Mouse (Mus musculus) liver, adult 2 months (tissue): ENCODE results near the gene Fam92a. TPM values are rescaled to one million over a fixed set of nuclear protein-coding genes. Genes with fewer than 3 reads are reported as not detected.
A peak's percentile ranks its signal among the peaks of the same experiment; 100 is the strongest.
"Not testable (repeated sequence)": the region's sequence is repeated elsewhere in the genome, so short reads cannot be mapped to it uniquely, and the experiment has no call there.

Experiments
- DNase-seq: peaks from one replicate; pipeline ENCODE4 v3.0.0-alpha.2; 2011; ENCODE audit warnings: low read depth, low spot score; ENCODE audit errors: extremely low read depth
- H3K27ac ChIP-seq: fragments of 200-500 bp; replicated peaks from 2 replicates; pipeline ENCODE4 v1.5.1; 2012; ENCODE audit warnings: low read depth, mild to moderate bottlenecking, control low read depth, inconsistent platforms, low read length; ENCODE audit not compliant: insufficient read depth
- H3K27me3 ChIP-seq: fragments of 200-500 bp; 2 replicates; pipeline ENCODE4 v1.6.1; 2012; ENCODE audit warnings: mild to moderate bottlenecking, moderate library complexity, low read length, inconsistent platforms; ENCODE audit not compliant: control insufficient read depth, insufficient read depth
- H3K36me3 ChIP-seq: fragments of 200-500 bp; 2 replicates; pipeline ENCODE4 v1.6.1; 2012; ENCODE audit warnings: low read length, inconsistent platforms; ENCODE audit not compliant: control insufficient read depth, insufficient read depth
- H3K4me1 ChIP-seq: fragments of 200-500 bp; 2 replicates; pipeline ENCODE4 v1.6.1; 2011; ENCODE audit warnings: low read length; ENCODE audit not compliant: control insufficient read depth, insufficient read depth
- H3K4me3 ChIP-seq: fragments of 200-500 bp; 2 replicates; pipeline ENCODE4 v1.5.1; 2011; ENCODE audit warnings: low read depth, mild to moderate bottlenecking, control low read depth, low read length, moderate library complexity; ENCODE audit not compliant: insufficient read depth
- H3K79me2 ChIP-seq: fragments of 200-500 bp; 2 replicates; pipeline ENCODE4 v1.6.1; 2012; ENCODE audit warnings: inconsistent platforms, mild to moderate bottlenecking, low read length, moderate library complexity; ENCODE audit not compliant: control insufficient read depth, insufficient read depth
- H3K9ac ChIP-seq: fragments of 200-500 bp; 2 replicates; pipeline ENCODE4 v1.6.1; 2012; ENCODE audit warnings: low read depth, mild to moderate bottlenecking, control low read depth, inconsistent platforms, low read length
- CTCF ChIP-seq: fragments of 200-500 bp; IDR thresholded peaks from 2 replicates; pipeline ENCODE4 v1.5.1; 2011; ENCODE audit warnings: low read depth, low read length, control low read depth
- POLR2A ChIP-seq: fragments of 200-500 bp; IDR thresholded peaks from 2 replicates; pipeline ENCODE4 v1.6.1; 2011; ENCODE audit warnings: low read length, control low read depth; ENCODE audit not compliant: insufficient read depth; ENCODE audit errors: extremely low read depth
- WGBS: fragments of 180-500 bp; shearing (Covaris S2); methylation state at CpG from one replicate; pipeline ENCODE4 v1.1.7; 2018; 5-methylcytosine and 5-hydroxymethylcytosine counted together
- polyA plus RNA-seq: library from polyadenylated mRNA; depleted of rRNA; stranded (reverse); fragments of >200 nt; gene quantifications from 2 replicates; pipeline ENCODE4 v1.2.3, GENCODE M21; 2012; rRNA removed
- total RNA-seq: library from RNA; depleted of rRNA; stranded (reverse); fragments of >200 nt; gene quantifications from 2 replicates; pipeline ENCODE4 v1.2.3, GENCODE M21; 2014; rRNA removed

Fam92a gene
- 15.2 and 23.5 TPM in 2 replicates for total RNA-seq
- polyA plus RNA-seq: 2.4 and 4.3 TPM in 2 replicates

- Histone ChIP-seq H3K4me3 (peak within 1 kb of the TSS; percentile 97), H3K9ac (peak within 1 kb of the TSS; percentile 92), H3K36me3 (0 out of 2 replicates have a peak, but pooled peaks cover 1% of the 10 kb centered on the region), H3K27ac (peak within 1 kb of the TSS; percentile 20; the same call in 1 of the 2 replicates), H3K27me3 (no peaks in the 10 kb centered on the region), H3K4me1 (peaks cover 4% of the 10 kb centered on the region; the same call in 1 of the 2 replicates), H3K79me2 (no peaks in the 10 kb centered on the region)
- peak; percentile 39 for DNase-seq
- 1% methylated on average over 68 of the region's 74 CpGs for whole genome bisulfite sequencing
- TF ChIP-seq POLR2A (no peak), CTCF (no peak)
Observed at GRCm38 (mm10) chr4:12171318-12172091, at the start of gene Fam92a. TSS of gene Fam92a (minus strand) at chr4:12172015.

- Histone ChIP-seq H3K4me3 (no peak overlapping the region), H3K36me3 (no peaks in the 10 kb centered on the region), H3K4me1 (no peaks in the 10 kb centered on the region), H3K79me2 (no peaks in the 10 kb centered on the region), H3K9ac (no peak overlapping the region), H3K27ac (no peak overlapping the region), H3K27me3 (no peaks in the 10 kb centered on the region)
- 88% methylated on average over 10 of the region's 10 CpGs for WGBS
- no peak for DNase-seq
- TF ChIP-seq POLR2A (no peak), CTCF (no peak)
Observed at GRCm38 (mm10) chr4:12178992-12179391, 7.2 kb upstream of the Fam92a start.

- WGBS: 19% methylated on average over 9 of the region's 9 CpGs
- no peak overlapping the region for H3K27ac ChIP-seq
Observed at GRCm38 (mm10) chr4:12170986-12171317, 863 bp downstream of the Fam92a start.

GRCm38 (mm10) chr4:12147660-12148059 is 24.2 kb downstream of the Fam92a start:
- no peak overlapping the region for H3K9ac ChIP-seq
- no peak for TF ChIP-seq CTCF

More at GRCm38 (mm10) chr4:12170986-12171317, 863 bp downstream of the Fam92a start:
- H3K4me1 ChIP-seq: peaks cover 4% of the 10 kb centered on the region; the same call in 1 of the 2 replicates
- peak overlapping the region; percentile 92; the same call in 1 of the 2 replicates for H3K9ac ChIP-seq
- no peaks in the 10 kb centered on the region for H3K27me3 ChIP-seq
- H3K4me3 ChIP-seq: peak overlapping the region; percentile 97
- peaks cover 6% of the 10 kb centered on the region for H3K36me3 ChIP-seq
- H3K79me2 ChIP-seq: no peaks in the 10 kb centered on the region
- no peak for DNase-seq
- TF ChIP-seq POLR2A: no peak
- TF ChIP-seq CTCF: no peak

GRCm38 (mm10) chr4:12141516-12141915 is 30.3 kb downstream of the Fam92a start:
- H3K27me3 ChIP-seq, H3K9ac ChIP-seq, H3K79me2 ChIP-seq, H3K36me3 ChIP-seq, H3K4me1 ChIP-seq, H3K27ac ChIP-seq: not testable (repeated sequence)
- peak overlapping the region; percentile 30; the same call in 1 of the 2 replicates for H3K4me3 ChIP-seq
- DNase-seq: peak; percentile 68
- 40% methylated on average over 7 of the region's 7 CpGs for WGBS

More at GRCm38 (mm10) chr4:12147660-12148059, 24.2 kb downstream of the Fam92a start:
- Histone ChIP-seq H3K27ac (peak overlapping the region; percentile 61; the same call in 1 of the 2 replicates), H3K36me3 (peaks cover 4% of the 10 kb centered on the region), H3K4me3 (no peak overlapping the region), H3K27me3 (no peaks in the 10 kb centered on the region), H3K4me1 (peaks cover 4% of the 10 kb centered on the region), H3K79me2 (no peaks in the 10 kb centered on the region; the same call in 1 of the 2 replicates)
- DNase-seq: peak; percentile 91

DNA sequence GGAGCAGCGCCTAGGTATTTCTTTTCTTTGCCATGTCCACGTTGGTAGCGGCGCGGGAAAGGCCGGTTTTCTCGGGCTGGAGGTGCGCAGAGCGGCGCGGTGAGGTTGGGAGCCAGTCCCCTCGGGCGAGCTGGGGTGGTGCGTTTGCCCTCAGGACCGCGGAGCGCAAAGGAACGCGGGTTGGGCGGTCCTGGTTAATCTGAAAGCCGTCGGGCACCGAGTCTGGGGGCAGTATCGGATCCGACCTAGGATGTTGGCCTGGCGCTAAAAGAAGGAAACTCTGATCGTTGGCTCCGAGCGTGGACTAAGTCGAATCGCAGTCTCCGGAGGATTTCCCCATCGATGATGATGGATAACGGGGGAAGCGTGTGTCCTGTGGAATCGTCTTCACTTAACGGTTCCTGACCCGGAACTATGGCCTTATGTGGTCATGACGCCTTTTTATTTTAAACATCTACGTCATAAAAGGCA is 31.2 kb downstream of the Fam92a start:
- H3K4me1 ChIP-seq, H3K79me2 ChIP-seq, H3K36me3 ChIP-seq, H3K27me3 ChIP-seq: not testable (repeated sequence)
- WGBS: under 1% methylated on average over 21 of the region's 40 CpGs
- H3K4me3 ChIP-seq: peak overlapping the region; percentile 44
- peak overlapping the region; percentile 29; the same call in 1 of the 2 replicates for H3K27ac ChIP-seq
- peak; percentile 30 for DNase-seq
- peak overlapping the region; percentile 45 for H3K9ac ChIP-seq
